Mouse (Mus musculus): ENCODE data around the gene Prkcd. TPM values are rescaled to one million over a fixed set of nuclear protein-coding genes. Genes with fewer than 3 reads are reported as not detected.

Prkcd gene
- total RNA-seq (2014; rRNA removed; ENCODE audit: low replicate concordance) (19.3 and 30.1 TPM in 2 replicates), polyA plus RNA-seq (2015; fragmentation: Nextera tagmentation; extraction: Ambion mirVana) (14.9 and 15.8 TPM in 2 replicates)

GRCm38 (mm10) chr14:30625856-30626726, at the start of gene Prkcd:
Gene Prkcd, minus strand, starts transcription at chr14:30626210.
- Histone ChIP-seq H3K9ac (replicated peaks; ENCODE audit: low read depth, low read length) (peak within 1 kb of the TSS; percentile 57), H3K27ac (ENCODE audit: low read depth) (peak within 1 kb of the TSS; percentile 54), H3K36me3 (replicated peaks; ENCODE audit: control insufficient read depth, insufficient read depth, low read length) (no peaks in the 10 kb centered on the region), H3K27me3 (ENCODE audit: control insufficient read depth, insufficient read depth, low read length) (no peaks in the 10 kb centered on the region), H3K4me2 (ENCODE audit: low read depth, low read length) (peak within 1 kb of the TSS; percentile 92), H3K4me3 (ENCODE audit: low read depth, low read length) (peak within 1 kb of the TSS; percentile 65), H3K9me3 (replicated peaks; ENCODE audit: control insufficient read depth, low read length) (no peaks in the 10 kb centered on the region), H3K4me1 (ENCODE audit: control insufficient read depth, insufficient read depth) (peaks cover 9% of the 10 kb centered on the region; the same call in 1 of the 2 replicates)
- under 1% methylated on average over 50 of the region's 71 CpGs for WGBS
- TF ChIP-seq CTCF (IDR thresholded peaks at IDR 0.05; ENCODE audit: low read depth) (no peak), EP300 (IDR thresholded peaks at IDR 0.05; ENCODE audit: low read depth) (no peak)
- peak; percentile 50 for DNase-seq (ENCODE audit: low spot score)
- peak; percentile 80 for ATAC-seq (ENCODE audit: insufficient read depth, low read depth)

- ATAC-seq (ENCODE audit: insufficient read depth, low read depth) (no peak), DNase-seq (ENCODE audit: low spot score) (no peak)
- Histone ChIP-seq H3K9me3 (replicated peaks; ENCODE audit: control insufficient read depth, low read length) (no peaks in the 10 kb centered on the region), H3K27ac (ENCODE audit: low read depth) (no peak overlapping the region), H3K9ac (replicated peaks; ENCODE audit: low read depth, low read length) (no peak overlapping the region), H3K36me3 (replicated peaks; ENCODE audit: control insufficient read depth, insufficient read depth, low read length) (peaks cover 67% of the 10 kb centered on the region), H3K4me2 (ENCODE audit: low read depth, low read length) (no peak overlapping the region), H3K4me3 (ENCODE audit: low read depth, low read length) (no peak overlapping the region), H3K27me3 (ENCODE audit: control insufficient read depth, insufficient read depth, low read length) (no peaks in the 10 kb centered on the region), H3K4me1 (ENCODE audit: control insufficient read depth, insufficient read depth) (no peaks in the 10 kb centered on the region)
- TF ChIP-seq CTCF (IDR thresholded peaks at IDR 0.05; ENCODE audit: low read depth) (no peak), EP300 (IDR thresholded peaks at IDR 0.05; ENCODE audit: low read depth) (no peak)
- 50% methylated on average over 6 of the region's 6 CpGs for WGBS
Measured at GRCm38 (mm10) chr14:30674947-30675346, 48.9 kb upstream of the Prkcd start.

GRCm38 (mm10) chr14:30671986-30672312, 45.9 kb upstream of the Prkcd start:
- H3K4me2 ChIP-seq (ENCODE audit: low read depth, low read length), result no peak overlapping the region
- DNase-seq (ENCODE audit: low spot score), result peak; percentile 88
- no peaks in the 10 kb centered on the region for H3K27me3 ChIP-seq (ENCODE audit: control insufficient read depth, insufficient read depth, low read length)
- TF ChIP-seq CTCF (IDR thresholded peaks at IDR 0.05; ENCODE audit: low read depth) (peak; percentile 95), EP300 (IDR thresholded peaks at IDR 0.05; ENCODE audit: low read depth) (no peak)
- H3K9ac ChIP-seq (replicated peaks; ENCODE audit: low read depth, low read length), result no peak overlapping the region
- no peaks in the 10 kb centered on the region for H3K4me1 ChIP-seq (ENCODE audit: control insufficient read depth, insufficient read depth)
- 7% methylated on average over 3 of the region's 3 CpGs for WGBS
- no peaks in the 10 kb centered on the region for H3K9me3 ChIP-seq (replicated peaks; ENCODE audit: control insufficient read depth, low read length)
- no peak overlapping the region for H3K4me3 ChIP-seq (ENCODE audit: low read depth, low read length)
- ATAC-seq (ENCODE audit: insufficient read depth, low read depth), result peak; percentile 86
- H3K36me3 ChIP-seq (replicated peaks; ENCODE audit: control insufficient read depth, insufficient read depth, low read length), result peaks cover 69% of the 10 kb centered on the region
- no peak overlapping the region for H3K27ac ChIP-seq (ENCODE audit: low read depth)

GRCm38 (mm10) chr14:30671095-30671985, 45.3 kb upstream of the Prkcd start:
- H3K9ac ChIP-seq (replicated peaks; ENCODE audit: low read depth, low read length), result no peak overlapping the region
- no peak for DNase-seq (ENCODE audit: low spot score)
- TF ChIP-seq EP300 (IDR thresholded peaks at IDR 0.05; ENCODE audit: low read depth), result no peak
- no peak overlapping the region for H3K27ac ChIP-seq (ENCODE audit: low read depth)
- no peak for ATAC-seq (ENCODE audit: insufficient read depth, low read depth)
- no peaks in the 10 kb centered on the region for H3K4me1 ChIP-seq (ENCODE audit: control insufficient read depth, insufficient read depth)
- WGBS, result 68% methylated on average over 15 of the region's 15 CpGs
- H3K27me3 ChIP-seq (ENCODE audit: control insufficient read depth, insufficient read depth, low read length), result no peaks in the 10 kb centered on the region
- no peak overlapping the region for H3K4me3 ChIP-seq (ENCODE audit: low read depth, low read length)
- H3K4me2 ChIP-seq (ENCODE audit: low read depth, low read length), result no peak overlapping the region
- peaks cover 69% of the 10 kb centered on the region for H3K36me3 ChIP-seq (replicated peaks; ENCODE audit: control insufficient read depth, insufficient read depth, low read length)
- H3K9me3 ChIP-seq (replicated peaks; ENCODE audit: control insufficient read depth, low read length), result no peaks in the 10 kb centered on the region

GRCm38 (mm10) chr14:30670161-30670560, 44.2 kb upstream of the Prkcd start:
- Histone ChIP-seq H3K9ac (replicated peaks; ENCODE audit: low read depth, low read length) (no peak overlapping the region), H3K27me3 (ENCODE audit: control insufficient read depth, insufficient read depth, low read length) (no peaks in the 10 kb centered on the region), H3K4me1 (ENCODE audit: control insufficient read depth, insufficient read depth) (no peaks in the 10 kb centered on the region), H3K4me3 (ENCODE audit: low read depth, low read length) (no peak overlapping the region), H3K4me2 (ENCODE audit: low read depth, low read length) (no peak overlapping the region), H3K27ac (ENCODE audit: low read depth) (no peak overlapping the region), H3K36me3 (replicated peaks; ENCODE audit: control insufficient read depth, insufficient read depth, low read length) (peaks cover 73% of the 10 kb centered on the region), H3K9me3 (replicated peaks; ENCODE audit: control insufficient read depth, low read length) (no peaks in the 10 kb centered on the region)
- TF ChIP-seq CTCF (IDR thresholded peaks at IDR 0.05; ENCODE audit: low read depth), result no peak
- DNase-seq (ENCODE audit: low spot score) (no peak), ATAC-seq (ENCODE audit: insufficient read depth, low read depth) (no peak)
- WGBS, result 92% methylated on average over 6 of the region's 6 CpGs

Measured in heart, postnatal 0 days (tissue).